Mouse (Mus musculus) B cell, adult 2 months (primary cell): ENCODE measurements around the gene Gm6020.
"Not testable (repeated sequence)": the region's sequence is repeated elsewhere in the genome, so short reads cannot be mapped to it uniquely, and the experiment has no call there.

Source experiments
- DNase-seq, 2 experiments: peaks; one replicate each; pipeline ENCODE4 v3.0.0; 2022

Gm6020 gene

DNA sequence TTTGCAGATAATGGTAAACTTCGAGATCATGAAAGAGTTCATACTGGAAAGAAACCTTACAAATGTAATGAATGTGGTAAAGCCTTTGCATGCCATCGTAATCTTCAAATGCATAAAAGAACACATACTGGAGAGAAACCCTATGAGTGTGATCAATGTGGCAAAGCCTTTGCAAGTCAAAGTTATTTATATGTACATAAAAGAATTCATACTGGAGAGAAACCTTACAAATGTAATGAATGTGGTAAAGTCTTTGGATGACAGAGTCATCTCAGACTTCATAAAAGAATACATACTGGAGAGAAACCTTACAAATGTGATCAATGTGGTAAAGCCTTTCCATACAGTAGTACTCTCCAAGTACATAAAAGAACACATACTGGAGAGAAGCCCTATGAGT lies at the start of gene Gm6020:
Gm6020 (plus strand) TSS at position 301 of the 400 bp plus-strand sequence.
- not testable (repeated sequence) for DNase-seq

DNA sequence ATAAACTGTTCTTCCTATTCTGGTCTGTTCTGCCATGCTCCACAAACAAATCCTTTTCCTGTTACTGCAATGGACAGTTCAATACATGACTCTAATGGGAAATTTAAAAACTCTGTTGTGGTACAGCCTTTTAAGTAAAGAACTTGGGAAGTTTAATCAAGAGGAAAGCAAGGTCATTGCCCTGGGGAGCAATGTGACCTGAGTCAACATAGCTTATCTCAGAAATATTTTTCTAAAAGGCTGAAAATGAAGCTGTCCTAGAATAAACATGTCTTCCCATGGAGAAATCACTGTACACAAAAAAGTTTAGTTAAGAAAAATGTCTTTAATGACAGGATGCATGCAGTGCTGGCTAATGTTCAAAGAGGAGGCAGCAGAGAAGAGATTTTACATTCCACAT lies 45.0 kb upstream of the Gm6020 start:
- no peak for DNase-seq

DNA sequence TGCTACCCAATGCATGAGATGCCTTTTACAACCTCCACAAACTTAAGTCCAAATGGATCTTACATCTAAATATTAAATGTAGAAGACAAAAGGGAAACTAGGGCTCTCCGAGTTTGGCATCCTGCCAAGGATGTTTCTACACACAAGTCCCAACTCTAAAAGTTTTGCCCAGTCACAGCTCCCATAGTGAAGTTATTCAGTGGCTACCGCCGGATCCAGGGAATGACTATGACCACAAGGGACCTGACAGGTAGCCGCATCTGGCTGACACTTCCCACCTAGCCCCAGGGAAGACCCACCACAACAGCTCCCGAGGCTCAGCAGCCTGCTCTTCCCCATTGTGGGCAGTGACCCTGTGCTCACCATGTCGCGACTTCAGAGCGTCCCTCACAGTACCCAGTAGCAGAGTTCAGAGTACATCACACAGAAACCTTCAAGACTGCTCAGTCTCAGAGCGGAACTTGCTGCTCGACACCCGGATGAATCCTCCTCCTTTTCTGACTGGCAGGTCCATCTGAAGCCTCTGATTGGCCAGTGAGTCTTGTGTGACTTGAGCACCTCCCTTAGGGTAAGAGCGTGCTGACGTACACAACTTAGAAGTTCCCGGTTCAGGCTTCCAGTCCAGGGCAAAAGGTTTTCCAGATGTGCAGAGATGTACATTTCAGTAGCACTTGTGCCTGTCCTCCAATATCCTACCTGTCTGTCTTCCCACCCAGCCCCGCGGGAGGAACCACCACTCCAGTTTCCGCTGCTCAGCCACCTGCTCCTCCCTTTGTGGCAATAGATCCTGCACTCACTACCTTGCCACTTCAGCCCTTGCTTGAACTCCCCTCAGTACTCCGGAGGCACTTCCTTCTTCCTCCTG lies 43.1 kb upstream of the Gm6020 start, which contains the start of gene Zfp950:
Zfp950 (minus strand) TSS at position 499 of the 865 bp plus-strand sequence.
- peak; percentile 75 to 79 for DNase-seq

DNA sequence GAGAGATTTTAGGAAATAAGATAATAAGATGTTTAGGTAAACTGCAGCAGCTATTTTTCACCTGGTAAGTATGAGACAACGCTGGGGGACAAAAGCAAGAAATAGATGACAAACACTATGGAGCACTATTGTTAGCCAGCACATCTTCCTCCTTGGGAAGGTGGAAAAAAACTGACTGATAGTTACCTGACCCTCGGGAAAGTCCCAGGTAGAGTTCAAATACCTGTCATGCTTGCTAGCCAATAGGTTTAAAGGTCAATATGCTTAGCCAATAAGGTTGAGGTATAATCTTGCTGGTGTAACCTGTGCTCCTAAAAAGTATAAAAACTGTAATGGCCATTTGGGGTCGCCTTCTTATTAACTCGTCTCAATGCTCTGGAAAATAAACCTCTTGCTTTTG lies 42.4 kb upstream of the Gm6020 start:
- no peak for DNase-seq

DNA sequence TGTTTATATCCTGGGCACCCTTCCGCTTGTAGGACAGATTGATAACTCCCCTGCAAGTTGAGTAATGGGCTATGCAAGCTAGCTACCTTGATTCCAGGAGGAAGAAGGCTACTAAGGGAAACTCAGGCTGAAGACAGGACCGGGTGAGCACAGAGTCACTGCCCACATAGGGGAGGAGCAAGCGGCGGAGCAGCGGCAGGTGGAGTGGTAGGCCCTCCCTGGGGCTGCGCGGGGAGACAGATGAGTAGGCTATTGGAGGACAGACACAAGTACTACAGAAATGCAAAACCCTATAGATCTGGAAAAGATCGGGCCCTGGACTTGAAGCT lies 32.4 kb upstream of the Gm6020 start:
- DNase-seq: peak; percentile 62 to 65

DNA sequence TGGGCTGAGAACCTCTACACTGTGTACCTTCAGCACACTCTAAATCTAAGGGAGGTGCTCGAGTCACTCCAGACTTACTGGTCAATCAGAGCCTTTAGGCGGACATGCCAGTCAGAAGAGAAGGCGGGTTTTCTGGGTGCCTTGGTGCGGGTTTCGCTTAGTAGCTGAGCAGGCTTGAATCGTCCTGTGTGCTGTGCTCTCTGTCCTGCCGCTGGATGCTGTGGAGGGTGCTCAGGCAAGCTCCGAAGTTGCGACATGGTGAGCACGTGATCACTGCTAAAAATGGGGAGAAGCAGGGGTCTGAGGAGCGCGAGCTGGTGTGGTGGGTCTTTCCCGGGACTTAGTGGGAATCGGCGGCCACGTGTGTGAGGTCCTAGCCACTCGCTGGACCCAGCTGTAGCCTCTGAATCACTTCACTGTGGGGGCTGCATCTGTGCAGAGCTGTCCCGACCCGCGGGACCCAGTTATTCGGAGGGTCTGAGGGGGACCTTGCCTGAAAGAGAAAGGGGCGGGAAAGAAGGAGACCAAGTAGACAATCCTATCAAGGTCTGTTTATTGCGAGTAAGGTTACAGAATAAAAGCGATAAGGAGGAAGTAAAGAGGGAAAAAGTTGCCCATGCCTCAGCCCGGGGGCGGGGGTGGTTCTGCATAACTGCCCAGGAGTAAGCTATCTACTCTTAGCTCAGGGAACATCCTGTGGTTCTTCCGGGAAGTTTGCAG lies 31.8 kb upstream of the Gm6020 start:
- DNase-seq: peak; percentile 77 to 81

DNA sequence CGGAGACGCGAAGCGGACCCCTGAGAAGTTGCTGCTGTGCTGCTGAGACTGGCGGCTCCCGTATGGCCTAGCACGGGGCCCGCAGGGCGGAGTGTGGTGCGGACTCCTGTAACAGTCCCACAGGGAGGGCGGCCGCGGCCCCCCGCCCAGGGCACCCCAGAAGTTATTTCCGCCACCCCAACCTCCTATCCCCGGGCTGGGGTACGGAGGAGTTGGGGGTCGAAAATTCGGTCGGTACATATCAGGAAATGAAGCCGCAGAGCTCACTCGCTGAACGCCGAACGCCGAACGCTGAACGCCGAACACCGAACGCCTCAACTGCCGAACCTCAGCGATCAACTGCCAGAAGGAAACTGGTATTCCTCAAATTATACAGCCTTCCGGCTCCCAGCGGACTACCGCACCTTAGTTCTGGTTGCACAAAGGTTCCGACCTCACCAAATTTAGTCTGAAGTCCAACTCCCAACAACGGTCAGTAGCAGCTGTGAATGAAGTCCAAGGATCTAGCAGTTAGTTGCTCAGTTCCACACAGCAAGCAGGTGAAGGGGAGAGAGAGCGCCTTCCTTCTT lies 7.8 kb upstream of the Gm6020 start, which contains the start of gene Gm7102:
Gm7102 (minus strand) TSS at position 554 of the 569 bp plus-strand sequence.
- DNase-seq: peak in 1 of 2 experiments; percentile 8

DNA sequence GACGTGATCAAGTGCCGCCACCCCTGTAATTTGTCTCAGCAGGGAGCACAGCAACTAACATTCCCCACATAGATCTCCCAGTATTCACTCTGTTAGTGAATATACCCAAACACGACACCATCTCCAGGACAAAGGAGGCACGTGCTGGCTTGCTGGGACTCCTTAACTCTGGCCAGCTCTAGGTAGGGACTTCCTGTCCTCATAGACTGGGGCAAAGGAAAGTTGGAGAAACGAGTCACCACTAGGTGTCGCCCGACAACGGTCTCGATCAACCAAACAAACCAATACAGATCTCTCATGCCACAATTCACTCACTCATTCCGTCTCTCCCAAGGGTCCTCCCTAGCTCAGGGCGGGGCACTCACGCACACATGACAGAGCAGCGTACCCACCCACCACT lies 15.6 kb downstream of the Gm6020 start:
- peak; percentile 91 to 93 for DNase-seq

DNA sequence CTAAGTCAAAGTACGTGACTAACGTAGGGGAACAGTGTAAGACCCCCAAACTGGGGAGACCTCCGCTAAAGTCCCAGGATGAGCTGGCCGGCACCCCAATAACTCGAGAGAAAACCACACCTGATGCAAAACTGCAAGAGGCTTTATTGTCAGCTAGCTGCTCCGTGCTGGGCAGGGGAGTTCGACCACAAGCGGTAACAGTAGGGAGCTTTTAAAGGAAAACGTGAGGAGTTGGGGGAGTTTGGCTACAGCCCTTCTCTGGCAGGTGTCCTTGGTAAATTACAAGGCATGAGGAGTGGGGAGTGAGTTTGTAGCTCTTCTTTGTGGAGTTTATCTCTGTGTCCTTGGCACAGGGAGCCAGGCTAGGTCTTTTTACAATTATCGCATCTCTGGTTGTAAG lies 16.1 kb downstream of the Gm6020 start:
- DNase-seq: peak; percentile 53 to 61

DNA sequence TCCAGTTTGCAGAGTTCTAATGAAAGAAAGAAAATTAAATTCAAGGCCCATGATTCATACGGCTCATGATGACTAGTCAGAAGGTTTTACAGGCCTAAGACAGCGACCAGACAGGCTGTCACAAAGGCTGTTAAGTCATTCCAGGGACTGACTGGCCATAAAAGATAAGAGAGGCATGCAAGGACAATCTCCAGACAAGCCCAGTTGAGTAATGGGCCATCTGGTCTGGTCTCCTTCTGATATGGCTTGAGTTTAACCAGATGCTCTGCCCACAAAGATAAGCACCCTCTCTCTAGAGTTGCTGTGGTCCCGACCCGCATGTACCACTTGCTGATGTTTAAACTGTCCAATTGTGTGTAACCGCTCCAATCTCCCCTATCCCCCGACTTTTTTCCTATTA lies 23.8 kb downstream of the Gm6020 start:
- not testable (repeated sequence) for DNase-seq

DNA sequence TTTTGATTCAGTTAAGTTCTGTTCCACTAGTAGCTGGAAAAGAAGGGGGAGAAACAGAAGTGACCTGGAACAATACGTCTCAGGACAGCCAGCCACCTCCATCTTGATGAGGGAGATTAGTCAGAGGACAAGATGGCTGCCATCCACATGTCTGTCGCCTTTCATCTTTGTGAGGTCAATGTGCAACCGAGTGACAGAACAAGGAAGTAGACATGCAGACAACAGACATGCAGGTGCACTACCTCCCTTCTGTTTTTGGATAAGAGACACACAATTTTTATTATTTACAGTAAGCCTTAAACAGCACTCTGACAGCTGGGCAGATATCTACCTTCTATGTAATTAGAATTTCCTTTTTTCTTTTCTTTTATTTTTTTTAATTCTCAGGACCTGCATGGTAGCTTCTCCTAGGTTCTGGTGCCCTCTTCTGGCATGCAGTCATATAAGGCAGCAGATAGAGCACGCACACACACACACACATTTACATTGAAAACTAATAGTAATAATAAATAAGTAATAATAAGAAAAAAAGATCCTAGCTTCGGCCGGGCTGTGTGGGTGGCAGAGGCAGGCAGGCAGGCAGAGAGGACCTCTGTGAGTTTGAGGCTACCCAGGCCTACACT lies 40.1 kb downstream of the Gm6020 start:
- peak; percentile 25 to 30 for DNase-seq

DNA sequence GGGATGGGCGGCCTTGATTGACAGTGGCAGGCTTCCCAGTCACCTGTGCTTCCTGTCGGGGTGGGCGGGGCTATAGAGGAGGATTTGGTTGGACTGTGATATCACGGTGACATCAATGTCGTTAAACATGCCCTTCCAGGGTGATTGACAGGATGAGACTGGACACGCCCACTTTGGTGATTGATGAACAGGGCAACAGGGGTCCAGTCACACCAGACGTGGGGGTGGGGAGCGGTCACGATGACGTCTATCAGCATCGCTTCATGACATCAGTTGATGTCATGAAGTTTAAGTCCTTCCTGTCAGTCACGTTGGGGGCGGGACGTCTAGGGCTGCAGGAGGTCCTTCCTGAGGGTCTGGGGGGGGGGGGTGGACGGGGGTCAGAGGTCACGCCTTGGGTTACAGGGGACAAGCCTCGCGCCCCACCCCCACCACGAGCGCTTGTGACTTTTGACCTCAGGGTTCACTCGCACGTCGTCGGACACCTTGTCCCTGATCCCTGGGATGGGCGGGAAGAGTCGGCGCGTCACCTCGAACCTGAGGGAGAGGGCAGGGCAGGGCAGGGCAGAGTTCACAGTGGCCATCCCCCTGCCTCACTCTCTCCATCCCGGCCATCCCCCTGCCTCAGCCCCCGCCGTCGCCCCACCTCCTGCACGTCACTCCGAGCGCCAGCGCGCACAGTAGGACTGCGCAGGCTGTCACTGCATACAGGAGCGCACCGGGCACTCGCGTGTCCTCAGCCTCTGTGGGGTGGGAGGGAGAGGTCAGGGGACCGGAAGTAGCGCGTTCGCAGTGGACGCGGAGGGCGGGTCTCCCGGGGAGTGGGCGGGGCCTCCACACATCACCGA lies 41.2 kb downstream of the Gm6020 start:
- peak; percentile 15 to 16 for DNase-seq

DNA sequence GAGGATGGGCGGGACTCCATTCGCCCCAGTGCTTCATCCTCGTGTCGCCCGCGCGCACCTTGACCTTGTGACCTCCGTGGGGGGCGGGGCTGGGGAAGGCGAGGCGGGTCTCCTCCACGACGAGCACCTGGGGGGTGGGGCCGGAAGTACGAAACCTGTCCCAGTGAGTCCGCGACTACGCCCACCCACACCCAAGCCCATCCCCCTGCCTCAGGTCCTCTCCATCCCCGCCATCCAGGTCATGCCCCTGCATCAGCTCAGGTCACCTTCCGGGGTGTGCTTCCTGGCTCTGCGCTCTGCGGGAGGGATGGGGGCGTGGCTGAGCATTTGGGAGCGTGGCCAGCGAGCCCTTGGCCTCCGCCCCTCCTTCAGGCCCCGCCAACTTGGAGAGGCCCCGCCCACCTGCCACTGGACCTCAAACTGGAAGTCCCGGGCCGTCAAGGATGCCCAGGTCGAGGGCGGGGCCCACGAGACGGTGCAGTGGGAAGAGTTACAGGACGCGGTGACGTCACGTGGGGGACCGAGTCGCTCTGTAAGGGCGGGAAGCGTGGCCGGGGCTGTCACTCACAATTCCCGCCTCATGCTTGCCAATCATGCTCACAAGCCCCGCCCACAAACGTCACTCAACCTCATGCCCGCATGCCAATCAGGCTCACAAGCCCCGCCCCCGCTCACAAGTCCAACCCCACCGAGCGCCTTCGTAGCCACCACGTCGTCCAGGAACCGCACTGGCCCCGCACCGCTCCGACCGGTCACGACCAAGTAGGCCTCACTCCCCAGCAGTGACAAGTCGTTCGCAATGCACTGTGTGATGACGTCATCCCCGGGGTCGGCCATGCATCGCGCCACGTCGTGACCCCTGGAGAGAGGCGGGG lies 42.1 kb downstream of the Gm6020 start:
- DNase-seq: peak; percentile 46 to 50

DNA sequence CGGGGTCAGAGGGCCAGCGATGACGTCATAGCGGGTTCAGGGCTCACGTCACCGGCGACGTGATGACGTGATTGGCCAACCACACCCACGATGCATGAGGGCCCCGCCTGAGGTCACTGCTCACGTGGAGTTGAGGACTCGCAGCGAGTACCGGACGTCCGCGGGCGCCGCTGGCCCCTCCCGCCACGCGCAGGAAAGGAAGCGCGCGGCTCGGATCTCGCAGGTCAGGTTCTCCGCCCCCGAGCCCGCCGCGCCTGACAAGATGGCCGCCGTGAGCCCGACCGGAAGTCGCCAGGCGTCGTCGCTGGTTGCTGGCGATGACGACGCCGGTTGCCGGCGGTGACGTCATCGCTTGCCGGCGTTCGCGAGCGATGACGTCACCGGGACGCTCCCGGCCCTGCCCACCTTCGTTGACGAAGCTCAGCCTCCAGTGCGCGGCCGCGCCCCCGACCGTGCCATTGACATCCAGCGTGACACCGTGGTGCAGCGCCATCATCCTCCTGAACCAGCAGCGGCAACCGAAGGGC lies 42.8 kb downstream of the Gm6020 start:
- DNase-seq: peak; percentile 88 to 89

DNA sequence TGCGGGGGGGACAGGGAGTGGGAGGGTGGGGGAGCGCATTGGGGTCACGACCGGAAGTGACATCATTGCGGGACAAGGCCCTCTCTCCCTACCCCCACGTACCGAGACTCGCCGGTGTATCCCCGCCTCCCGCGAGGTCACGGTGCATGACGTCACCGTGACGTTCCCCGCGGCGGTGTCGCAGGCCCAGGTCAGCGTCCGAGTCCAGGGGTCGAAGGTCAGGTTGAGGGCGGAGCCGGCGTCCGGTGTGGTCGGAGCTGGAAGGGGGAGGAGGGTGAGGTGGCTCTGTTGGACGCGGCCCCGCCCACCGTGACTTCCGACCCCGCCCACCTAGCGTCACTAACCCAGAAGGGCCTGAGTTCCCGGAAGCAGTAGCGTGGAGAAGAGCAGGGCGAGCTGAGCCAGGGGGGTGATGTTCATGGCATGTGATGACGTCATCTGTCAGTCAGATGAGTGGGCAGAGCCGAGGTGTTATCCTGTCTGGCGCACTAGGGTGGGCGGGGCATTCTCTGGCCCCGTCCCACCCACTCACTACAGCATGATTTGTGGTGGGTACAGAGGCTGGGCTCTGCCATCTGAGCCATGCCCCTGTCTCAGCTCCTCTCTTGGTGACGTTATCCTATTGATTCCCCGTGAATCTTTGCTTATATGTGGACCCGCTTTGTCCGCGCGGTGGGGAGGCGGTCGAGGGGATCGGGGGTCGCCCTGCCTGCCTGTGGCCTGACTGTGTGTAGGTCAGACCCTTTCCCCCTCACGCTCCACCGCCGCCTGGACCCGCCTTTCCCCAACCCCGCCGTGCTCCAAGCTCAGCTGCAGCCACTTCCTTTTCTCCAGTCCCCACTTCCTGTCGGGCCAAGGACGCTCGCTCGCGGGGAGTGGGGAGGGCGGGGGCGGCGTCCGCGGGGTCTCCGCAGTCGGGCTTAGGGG lies 43.5 kb downstream of the Gm6020 start:
- peak; percentile 98 for DNase-seq

DNA sequence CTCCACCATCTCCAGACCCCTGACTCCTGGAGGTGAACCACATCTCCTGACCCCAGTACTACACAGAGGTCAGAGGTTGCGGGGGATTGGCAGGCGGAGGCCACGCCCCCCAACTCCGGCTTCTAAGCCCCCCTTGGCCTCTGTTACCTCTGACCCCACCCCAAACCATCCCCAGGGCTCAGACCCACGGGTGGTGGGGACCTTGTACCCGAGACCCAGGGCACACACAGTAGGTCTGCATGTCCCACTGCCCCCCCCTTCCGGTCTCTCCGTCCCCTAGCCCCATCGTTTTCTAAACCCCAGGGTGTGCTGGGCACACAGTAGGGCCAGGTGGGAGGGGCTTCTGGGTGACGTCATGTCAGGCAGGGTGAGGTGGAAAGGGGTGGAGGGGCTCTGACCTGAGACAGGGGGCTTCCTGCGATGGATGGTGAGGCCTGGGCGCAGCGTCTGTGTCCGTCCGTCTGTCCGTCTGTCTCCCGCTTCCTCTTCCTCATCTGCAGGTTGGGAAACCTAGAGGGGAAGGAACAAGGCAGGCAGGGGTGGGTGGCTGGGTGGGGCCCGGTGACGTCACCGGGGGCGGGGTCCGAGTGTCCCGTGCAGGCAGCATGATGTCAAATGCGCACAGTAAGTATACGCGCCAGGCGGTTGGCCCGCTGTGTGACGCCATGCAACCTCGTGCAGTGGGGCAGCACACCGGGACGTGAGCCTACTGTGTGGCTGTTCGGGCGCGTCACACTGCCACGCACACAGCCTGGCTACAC lies 44.4 kb downstream of the Gm6020 start, which contains the start of gene Csf2ra:
Csf2ra (minus strand) TSS at position 489 of the 761 bp plus-strand sequence.
- DNase-seq: peak; percentile 42 to 45
